Mouse (Mus musculus): ENCODE measurements around the gene Kif11. TPM values are rescaled to one million over a fixed set of nuclear protein-coding genes. Genes with fewer than 3 reads are reported as not detected.
A peak's percentile ranks its signal among the peaks of the same experiment; 100 is the strongest.

Kif11 gene
- polyA plus RNA-seq, 1 experiment from 2014 or later = 98.3 TPM

- WGBS = 94% methylated on average over 6 of the region's 6 CpGs
- H3K36me3 ChIP-seq (replicated peaks) = peaks cover 15% of the 10 kb centered on the region
- H3K4me1 ChIP-seq = 0 out of 2 replicates have a peak, but pooled peaks cover 5% of the 10 kb centered on the region
- H3K27ac ChIP-seq = no peak overlapping the region
- no peak for DNase-seq (ENCODE audit: extremely low spot score, low spot score)
- H3K4me3 ChIP-seq = no peak overlapping the region
- H3K9me3 ChIP-seq = peaks cover 3% of the 10 kb centered on the region; the same call in 1 of the 2 replicates
- H3K27me3 ChIP-seq (ENCODE audit: poor library complexity, severe bottlenecking) = no peaks in the 10 kb centered on the region
These were observed 22.9 kb upstream of the Kif11 start for GRCm38 (mm10) chr19:37353331-37353730.

GRCm38 (mm10) chr19:37360044-37360443, 16.2 kb upstream of the Kif11 start:
- H3K36me3 ChIP-seq (replicated peaks) = no peaks in the 10 kb centered on the region
- H3K4me3 ChIP-seq = no peak overlapping the region
- H3K9me3 ChIP-seq = no peaks in the 10 kb centered on the region
- H3K27me3 ChIP-seq (ENCODE audit: poor library complexity, severe bottlenecking) = no peaks in the 10 kb centered on the region
- DNase-seq (ENCODE audit: extremely low spot score, low spot score) = no peak
- H3K4me1 ChIP-seq = peaks cover 9% of the 10 kb centered on the region
- H3K27ac ChIP-seq = no peak overlapping the region
- 85% methylated on average over 5 of the region's 5 CpGs for WGBS

GRCm38 (mm10) chr19:37362545-37362944, 13.7 kb upstream of the Kif11 start:
- Histone ChIP-seq H3K27ac (no peak overlapping the region), H3K4me1 (peaks cover 5% of the 10 kb centered on the region), H3K36me3 (replicated peaks) (no peaks in the 10 kb centered on the region), H3K9me3 (no peaks in the 10 kb centered on the region), H3K27me3 (ENCODE audit: poor library complexity, severe bottlenecking) (no peaks in the 10 kb centered on the region), H3K4me3 (no peak overlapping the region)
- 32% methylated on average over 5 of the region's 5 CpGs for WGBS
- DNase-seq (ENCODE audit: extremely low spot score, low spot score) = peak; percentile 25

GRCm38 (mm10) chr19:37363128-37363939, 12.9 kb upstream of the Kif11 start:
- H3K9me3 ChIP-seq = no peaks in the 10 kb centered on the region
- H3K27ac ChIP-seq = no peak overlapping the region
- H3K4me1 ChIP-seq = peaks cover 5% of the 10 kb centered on the region
- DNase-seq (ENCODE audit: extremely low spot score, low spot score) = no peak
- no peaks in the 10 kb centered on the region for H3K27me3 ChIP-seq (ENCODE audit: poor library complexity, severe bottlenecking)
- H3K36me3 ChIP-seq (replicated peaks) = no peaks in the 10 kb centered on the region
- WGBS = 90% methylated on average over 11 of the region's 11 CpGs
- no peak overlapping the region for H3K4me3 ChIP-seq

GRCm38 (mm10) chr19:37368990-37369389, 7.2 kb upstream of the Kif11 start:
- H3K27me3 ChIP-seq (ENCODE audit: poor library complexity, severe bottlenecking) = no peaks in the 10 kb centered on the region
- no peak overlapping the region for H3K27ac ChIP-seq
- no peak overlapping the region for H3K4me3 ChIP-seq
- WGBS = 82% methylated on average over 1 of the region's 1 CpGs
- H3K36me3 ChIP-seq (replicated peaks) = no peaks in the 10 kb centered on the region
- no peaks in the 10 kb centered on the region for H3K9me3 ChIP-seq
- no peak for DNase-seq (ENCODE audit: extremely low spot score, low spot score)
- no peaks in the 10 kb centered on the region for H3K4me1 ChIP-seq

GRCm38 (mm10) chr19:37369921-37370320, 6.3 kb upstream of the Kif11 start:
- Histone ChIP-seq H3K4me1 (peaks cover under 1% of the 10 kb centered on the region; the same call in 1 of the 2 replicates), H3K36me3 (replicated peaks) (no peaks in the 10 kb centered on the region), H3K9me3 (no peaks in the 10 kb centered on the region), H3K4me3 (no peak overlapping the region), H3K27ac (no peak overlapping the region), H3K27me3 (ENCODE audit: poor library complexity, severe bottlenecking) (no peaks in the 10 kb centered on the region)
- no peak for DNase-seq (ENCODE audit: extremely low spot score, low spot score)
- 92% methylated on average over 4 of the region's 4 CpGs for WGBS

- no peak for DNase-seq (ENCODE audit: extremely low spot score, low spot score)
- H3K4me3 ChIP-seq = no peak overlapping the region
- no peak overlapping the region for H3K27ac ChIP-seq
- WGBS = 89% methylated on average over 5 of the region's 5 CpGs
- H3K9me3 ChIP-seq = no peaks in the 10 kb centered on the region
- no peaks in the 10 kb centered on the region for H3K36me3 ChIP-seq (replicated peaks)
- no peaks in the 10 kb centered on the region for H3K27me3 ChIP-seq (ENCODE audit: poor library complexity, severe bottlenecking)
- H3K4me1 ChIP-seq = peaks cover 5% of the 10 kb centered on the region
These were observed 5.8 kb upstream of the Kif11 start for GRCm38 (mm10) chr19:37370356-37370755.

- Histone ChIP-seq H3K4me1 (peaks cover 31% of the 10 kb centered on the region), H3K27me3 (ENCODE audit: poor library complexity, severe bottlenecking) (no peaks in the 10 kb centered on the region), H3K27ac (peak overlapping the region; percentile 98), H3K4me3 (peak overlapping the region; percentile 98), H3K36me3 (replicated peaks) (peaks cover 12% of the 10 kb centered on the region), H3K9me3 (no peaks in the 10 kb centered on the region)
- DNase-seq (ENCODE audit: extremely low spot score, low spot score) = no peak
- WGBS = 23% methylated on average over 7 of the region's 7 CpGs
These were observed 1.1 kb upstream of the Kif11 start for GRCm38 (mm10) chr19:37374941-37375754.

GRCm38 (mm10) chr19:37376841-37377240, 638 bp downstream of the Kif11 start:
- Histone ChIP-seq H3K4me3 (peak overlapping the region; percentile 98), H3K27me3 (ENCODE audit: poor library complexity, severe bottlenecking) (no peaks in the 10 kb centered on the region), H3K27ac (peak overlapping the region; percentile 98), H3K36me3 (replicated peaks) (peaks cover 20% of the 10 kb centered on the region), H3K4me1 (peaks cover 35% of the 10 kb centered on the region), H3K9me3 (no peaks in the 10 kb centered on the region)
- DNase-seq (ENCODE audit: extremely low spot score, low spot score) = no peak
- 3% methylated on average over 11 of the region's 11 CpGs for WGBS

- H3K27ac ChIP-seq = peak overlapping the region; percentile 98
- WGBS = 39% methylated on average over 8 of the region's 8 CpGs
These were observed 1.3 kb downstream of the Kif11 start for GRCm38 (mm10) chr19:37377404-37377990.

GRCm38 (mm10) chr19:37378816-37379215, 2.6 kb downstream of the Kif11 start:
- WGBS = 91% methylated on average over 6 of the region's 6 CpGs
- H3K27me3 ChIP-seq (ENCODE audit: poor library complexity, severe bottlenecking) = no peaks in the 10 kb centered on the region
- no peak for DNase-seq (ENCODE audit: extremely low spot score, low spot score)
- H3K4me3 ChIP-seq = peak overlapping the region; percentile 23; the same call in 1 of the 2 replicates
- H3K9me3 ChIP-seq = no peaks in the 10 kb centered on the region
- no peak overlapping the region for H3K27ac ChIP-seq
- H3K4me1 ChIP-seq = peaks cover 35% of the 10 kb centered on the region
- peaks cover 32% of the 10 kb centered on the region for H3K36me3 ChIP-seq (replicated peaks)

More at GRCm38 (mm10) chr19:37377404-37377990, 1.3 kb downstream of the Kif11 start:
- H3K9me3 ChIP-seq = no peaks in the 10 kb centered on the region
- H3K4me1 ChIP-seq = peaks cover 35% of the 10 kb centered on the region
- peaks cover 20% of the 10 kb centered on the region for H3K36me3 ChIP-seq (replicated peaks)
- H3K27me3 ChIP-seq (ENCODE audit: poor library complexity, severe bottlenecking) = no peaks in the 10 kb centered on the region
- H3K4me3 ChIP-seq = peak overlapping the region; percentile 98
- DNase-seq (ENCODE audit: extremely low spot score, low spot score) = no peak

- WGBS = 86% methylated on average over 3 of the region's 3 CpGs
- no peaks in the 10 kb centered on the region for H3K27me3 ChIP-seq (ENCODE audit: poor library complexity, severe bottlenecking)
- no peak overlapping the region for H3K27ac ChIP-seq
- peaks cover 82% of the 10 kb centered on the region for H3K36me3 ChIP-seq (replicated peaks)
- no peaks in the 10 kb centered on the region for H3K9me3 ChIP-seq
- DNase-seq (ENCODE audit: extremely low spot score, low spot score) = no peak
- no peaks in the 10 kb centered on the region for H3K4me1 ChIP-seq
- no peak overlapping the region for H3K4me3 ChIP-seq
These were observed 9.9 kb downstream of the Kif11 start for GRCm38 (mm10) chr19:37386126-37386525.
